Mouse (Mus musculus) CD4-positive, CD25-positive, alpha-beta regulatory T cell, adult 4 months (primary cell): ENCODE data around the gene Gm38394. TPM values are rescaled to one million over a fixed set of nuclear protein-coding genes. Genes with fewer than 3 reads are reported as not detected.
A peak's percentile ranks its signal among the peaks of the same experiment; 100 is the strongest.

Experiments
- ATAC-seq: one replicate; pipeline ENCODE4 v1.8.0; 2017
- polyA plus RNA-seq, 2 experiments: library from polyadenylated mRNA; unstranded; fragments of 100-300 nt; shearing (Covaris generic); gene quantifications; one replicate each; pipeline ENCODE4 v1.2.1; 2017

Gene Gm38394
- polyA plus RNA-seq, 2 experiments from 2014 or later = 3.1 to 4.3 TPM

DNA sequence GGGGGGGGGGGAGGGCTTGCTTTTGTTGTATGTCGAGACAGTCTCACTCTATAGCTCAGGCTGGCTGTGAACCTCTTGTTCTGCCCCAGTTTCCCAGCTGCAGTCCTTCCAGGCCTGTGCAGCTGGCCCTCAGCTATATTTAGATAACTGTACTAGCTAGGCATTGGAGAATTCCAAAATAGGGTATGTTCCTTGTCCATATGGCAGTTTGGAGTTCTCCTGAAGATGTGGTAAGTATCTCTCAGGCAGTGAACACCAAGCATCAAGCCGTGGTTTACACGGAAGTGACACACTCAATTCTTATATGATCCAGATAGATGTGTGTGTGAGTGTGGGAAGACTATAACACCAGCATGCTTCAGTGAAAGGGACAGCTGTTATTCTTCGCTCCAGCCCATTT, 2.3 kb upstream of the Gm38394 start:
- no peak for ATAC-seq

DNA sequence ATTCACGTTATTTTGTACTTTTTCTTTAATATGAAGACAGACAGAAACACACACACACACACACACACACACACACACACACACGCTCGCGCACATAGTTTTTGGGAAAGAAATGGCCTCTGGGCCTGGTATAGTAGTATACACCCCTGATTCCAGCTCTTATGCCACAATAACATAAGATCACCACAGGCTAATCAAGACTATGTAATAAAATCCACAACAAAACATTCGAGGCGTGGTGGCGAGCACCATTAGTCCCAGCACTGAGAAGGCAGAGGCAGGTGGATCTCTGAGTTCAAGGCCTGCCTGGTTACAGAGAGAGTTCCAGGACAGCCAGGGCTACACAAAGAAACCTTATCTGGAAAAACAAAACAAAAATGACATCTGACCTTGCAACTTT, 1.8 kb upstream of the Gm38394 start:
- ATAC-seq = no peak

DNA sequence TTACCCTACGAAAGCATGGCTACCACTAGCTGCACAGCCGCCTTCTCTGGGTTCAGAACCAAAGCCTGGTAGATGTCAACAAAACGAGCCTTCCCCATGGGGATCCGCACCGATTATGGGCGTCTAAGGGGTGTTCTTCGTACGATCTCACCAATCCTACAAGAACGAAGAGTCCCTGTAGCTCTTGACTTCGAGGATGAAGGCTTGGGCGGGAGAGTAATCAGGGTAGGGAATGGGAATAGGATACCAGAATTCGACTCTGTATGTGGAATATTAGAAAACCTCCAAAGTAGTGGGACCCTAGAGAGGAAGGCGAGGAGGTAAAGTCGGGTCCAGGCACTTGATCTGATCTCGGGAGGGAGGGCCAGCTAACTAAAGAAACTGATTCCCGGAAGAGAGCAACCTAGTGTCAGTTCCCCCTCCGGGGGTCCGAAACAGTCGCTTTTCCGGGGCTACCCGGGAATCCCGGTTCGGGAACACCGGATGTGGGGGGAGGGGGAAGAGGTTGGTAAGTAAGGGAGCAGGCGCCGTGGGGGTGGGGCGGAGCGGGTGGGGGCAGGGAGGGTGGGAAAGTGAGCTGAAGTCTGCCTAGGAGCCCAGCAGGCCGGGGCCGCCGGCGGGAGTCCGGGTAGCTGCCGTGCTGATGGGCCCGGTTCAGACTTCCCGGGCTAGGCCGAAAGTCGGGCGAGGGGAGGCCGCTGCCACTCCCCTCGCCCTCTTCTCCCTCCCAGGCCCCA, 484 bp downstream of the Gm38394 start, which contains the start of gene Zbed6:
Gene Zbed6 (minus strand): TSS at position 420 of the 737 bp plus-strand sequence.
- ATAC-seq = peak; percentile 46

DNA sequence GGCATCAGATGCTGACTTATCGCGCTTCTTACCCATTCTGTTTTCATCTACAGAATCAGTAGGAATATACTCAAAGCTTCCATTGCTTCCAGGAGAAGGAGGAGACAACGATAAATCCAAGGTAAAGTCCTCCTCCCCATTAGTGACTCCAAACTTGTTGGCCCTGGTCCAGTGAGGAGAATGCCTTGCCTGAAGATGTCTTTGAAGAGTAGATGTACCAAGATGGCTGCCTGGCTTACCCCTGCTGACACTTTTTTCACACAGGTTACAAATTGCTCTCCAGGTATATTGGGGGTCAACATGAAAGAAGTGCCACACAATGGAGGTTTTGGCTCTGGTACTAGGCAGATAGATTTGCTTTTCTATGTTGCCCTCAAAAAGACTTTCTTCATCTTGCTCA, 2.2 kb downstream of the Gm38394 start:
- no peak for ATAC-seq

DNA sequence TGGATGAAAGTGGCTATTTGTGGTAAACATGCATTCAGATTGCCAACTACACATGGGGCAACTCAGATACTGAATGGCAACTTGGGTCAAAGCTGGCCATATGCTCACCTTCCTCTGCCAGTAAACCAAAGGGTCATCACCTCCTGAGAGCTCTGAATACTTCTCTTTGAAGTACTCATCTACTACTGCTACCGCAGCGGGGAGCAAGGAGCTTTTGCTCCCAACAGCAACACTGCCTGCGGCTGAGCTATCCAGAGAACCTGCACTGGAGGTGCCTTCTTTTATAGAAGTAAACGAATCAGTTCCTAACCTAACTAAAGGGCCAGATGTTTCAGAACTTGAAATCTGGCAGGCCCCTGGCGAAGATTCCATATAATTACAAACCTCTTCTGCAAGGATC, 4.3 kb downstream of the Gm38394 start:
- ATAC-seq = no peak

DNA sequence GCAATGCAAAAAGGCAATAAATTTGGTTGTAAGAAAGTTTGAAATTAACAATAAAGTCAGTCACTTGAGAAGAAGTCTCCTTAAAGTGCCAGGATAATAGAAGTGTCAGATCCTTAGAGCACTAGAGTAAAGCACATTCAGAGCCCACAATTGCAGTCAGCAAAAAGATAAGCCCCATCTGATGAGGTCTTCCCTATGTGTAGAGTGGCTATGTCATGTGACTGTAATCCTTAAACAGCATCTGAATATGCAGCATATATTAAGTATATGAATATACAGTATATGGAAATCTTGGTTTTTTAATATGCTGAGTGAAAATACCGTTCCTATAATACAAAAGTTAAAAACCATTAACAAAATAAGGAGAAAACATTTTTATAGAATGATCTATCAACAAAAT, 8.1 kb downstream of the Gm38394 start:
- no peak for ATAC-seq

DNA sequence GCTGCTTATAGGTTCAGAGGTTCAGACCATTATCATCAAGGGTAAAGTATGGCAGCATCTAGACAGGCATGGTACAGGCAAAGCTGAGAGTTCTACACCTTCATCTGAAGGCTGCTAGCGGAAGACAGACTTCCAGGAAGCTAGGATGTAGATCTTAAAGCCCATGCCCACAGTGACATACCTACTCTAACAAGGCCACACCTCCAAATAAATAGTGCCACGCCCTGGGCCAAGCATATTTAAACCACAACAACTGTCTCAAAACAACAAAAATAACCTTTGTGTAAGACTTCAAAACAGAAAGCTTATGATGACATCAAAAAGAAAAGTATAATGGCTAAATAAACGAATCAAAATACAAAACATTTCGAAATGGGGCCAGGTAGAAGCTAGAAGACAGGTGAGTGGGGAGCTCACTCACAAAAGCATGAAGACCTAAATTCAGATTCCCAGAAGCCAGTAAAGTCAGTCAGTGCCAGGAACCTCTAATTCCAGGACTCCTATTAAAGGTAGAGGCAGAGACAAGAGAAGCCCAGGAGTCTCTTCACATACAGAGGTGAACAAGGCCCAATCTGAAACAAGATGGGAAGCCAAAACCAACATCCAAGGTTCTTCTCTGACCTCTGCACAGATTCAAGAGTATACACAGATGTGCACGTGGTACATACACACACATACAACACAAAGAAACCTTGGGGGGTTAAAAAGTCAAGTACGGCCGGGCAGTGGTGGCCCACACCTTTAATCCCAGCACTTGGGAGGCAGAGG, 10.6 kb downstream of the Gm38394 start:
- ATAC-seq = peak; percentile 56

DNA sequence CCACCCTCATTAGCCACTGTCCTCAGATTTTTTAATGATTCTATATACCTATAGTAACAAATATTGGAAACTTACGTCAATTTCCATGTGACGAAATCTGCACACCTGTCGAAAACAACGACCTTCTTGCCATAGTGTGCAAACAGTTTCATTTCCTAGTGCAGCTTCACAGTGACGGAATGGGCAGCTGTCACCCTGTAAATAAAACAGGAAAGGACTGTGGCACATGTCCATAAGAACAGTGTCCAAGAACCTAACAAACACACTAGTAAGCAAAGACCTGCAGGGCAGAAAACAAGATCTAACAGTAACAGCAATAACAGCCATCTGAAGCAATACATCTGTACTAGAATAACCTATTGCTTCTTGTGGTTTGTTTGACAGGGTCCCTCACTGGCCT, 15.5 kb downstream of the Gm38394 start:
- no peak for ATAC-seq

DNA sequence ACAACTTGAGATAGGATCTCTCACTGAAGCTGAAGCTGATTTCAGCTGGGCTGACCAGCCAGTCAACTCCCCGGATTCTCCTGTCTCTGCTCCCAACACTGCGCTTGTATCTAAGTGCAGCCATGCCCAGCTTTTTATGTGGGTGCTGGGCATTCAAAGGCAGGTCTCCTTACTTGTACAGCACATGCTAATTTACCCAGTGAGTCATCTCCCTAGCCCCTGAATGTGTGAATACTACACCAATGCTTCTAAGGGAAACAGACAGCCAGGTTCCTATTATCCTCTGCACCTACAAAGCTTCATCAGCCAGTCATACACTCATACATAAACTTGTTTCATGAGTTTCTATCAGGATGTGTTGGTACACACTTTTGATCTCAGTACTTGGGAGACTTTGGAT, 20.0 kb downstream of the Gm38394 start:
- ATAC-seq = no peak

DNA sequence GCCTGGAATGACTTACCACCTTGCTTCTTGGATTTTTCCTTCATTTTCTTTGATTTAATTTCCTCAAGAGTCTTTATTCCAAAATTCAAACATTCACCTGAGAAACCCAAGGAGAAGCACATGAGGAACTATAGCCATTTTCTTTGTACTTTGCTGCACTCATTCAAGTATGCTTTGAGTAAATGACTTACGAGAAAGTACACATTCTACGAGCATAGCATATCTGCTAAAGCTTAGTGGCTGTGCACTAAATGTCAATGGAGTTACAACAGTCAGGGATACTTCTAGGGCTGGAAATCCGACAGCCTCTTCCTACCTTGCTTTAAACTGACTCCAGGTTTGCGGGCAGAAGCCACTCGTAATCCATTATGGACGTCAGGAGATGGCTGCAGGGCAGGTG, 22.6 kb downstream of the Gm38394 start:
- ATAC-seq = no peak

DNA sequence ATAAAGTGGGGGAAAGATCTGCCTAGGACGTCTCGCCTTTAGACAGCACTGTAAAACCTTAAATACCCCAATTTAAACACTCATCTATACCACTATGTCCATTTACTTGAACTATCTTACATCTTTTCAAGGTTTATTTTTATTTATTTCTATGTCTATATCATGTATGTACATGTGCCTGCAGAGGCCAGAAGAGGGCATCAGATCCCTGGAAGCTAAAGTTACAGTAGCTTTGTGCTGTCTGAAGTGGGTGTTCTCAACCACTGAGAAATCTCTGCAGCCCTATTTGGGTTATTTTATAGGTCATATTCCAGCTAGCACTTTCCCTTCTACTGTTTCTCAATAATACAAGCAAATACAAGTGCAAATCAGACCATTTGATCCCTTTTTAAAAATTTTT, 28.9 kb downstream of the Gm38394 start:
- ATAC-seq = no peak

DNA sequence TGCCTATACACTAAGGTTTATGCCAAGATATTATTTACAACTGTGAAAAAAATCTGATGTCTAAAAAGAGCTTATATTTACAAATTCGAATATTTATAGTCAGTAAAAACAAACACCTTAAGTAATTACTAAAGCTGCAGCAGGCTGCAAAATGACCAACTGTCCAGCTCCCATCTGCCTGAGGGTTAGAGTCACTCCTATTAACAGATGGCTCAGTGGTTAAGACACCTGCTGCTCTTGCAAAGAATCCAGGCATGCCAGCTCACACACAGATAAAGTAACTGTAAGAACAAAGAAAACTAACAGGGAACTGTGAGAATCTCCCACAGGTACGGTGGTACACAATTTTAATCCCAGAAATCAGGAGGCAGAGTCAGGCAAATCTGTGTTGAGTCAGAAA, 36.1 kb downstream of the Gm38394 start:
- no peak for ATAC-seq

DNA sequence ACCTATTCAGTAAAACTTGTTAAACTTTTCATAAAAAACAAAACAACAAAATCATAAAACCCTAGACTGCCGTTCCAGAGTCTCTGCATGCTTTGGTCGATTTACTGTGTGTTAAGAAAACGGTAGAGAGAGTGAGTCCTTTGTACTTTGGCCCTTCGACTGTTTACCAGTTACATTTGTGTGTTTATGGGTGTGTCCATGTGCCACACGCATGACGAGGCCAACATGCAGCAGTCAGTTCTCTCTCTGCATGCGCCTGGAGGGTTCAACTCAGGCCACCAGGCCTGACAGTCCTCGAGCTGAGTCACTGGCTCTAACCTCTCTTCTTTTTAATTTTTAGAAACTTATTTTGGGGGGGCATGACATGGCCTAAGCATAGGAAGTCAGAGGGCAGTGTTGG, 42.8 kb downstream of the Gm38394 start:
- ATAC-seq = no peak

DNA sequence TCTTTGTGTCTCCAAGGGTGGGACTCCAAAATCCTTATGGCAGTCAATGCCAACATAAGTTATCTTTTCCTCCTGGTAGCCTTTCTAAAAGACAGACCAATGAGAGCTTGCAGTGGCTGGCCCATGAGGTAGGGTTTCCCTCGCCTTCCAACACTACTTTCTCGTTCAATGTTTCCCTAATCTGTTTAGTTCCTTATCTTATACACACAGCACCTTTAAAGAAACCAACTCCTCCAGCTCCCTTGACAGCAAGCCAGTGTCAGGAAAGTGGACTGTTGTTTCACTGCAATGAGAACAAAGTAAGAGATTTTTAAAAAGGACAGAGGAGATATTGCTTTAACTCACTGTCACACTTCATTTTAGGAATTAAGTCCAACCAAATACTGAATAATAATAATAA, 43.2 kb downstream of the Gm38394 start:
- ATAC-seq = no peak

DNA sequence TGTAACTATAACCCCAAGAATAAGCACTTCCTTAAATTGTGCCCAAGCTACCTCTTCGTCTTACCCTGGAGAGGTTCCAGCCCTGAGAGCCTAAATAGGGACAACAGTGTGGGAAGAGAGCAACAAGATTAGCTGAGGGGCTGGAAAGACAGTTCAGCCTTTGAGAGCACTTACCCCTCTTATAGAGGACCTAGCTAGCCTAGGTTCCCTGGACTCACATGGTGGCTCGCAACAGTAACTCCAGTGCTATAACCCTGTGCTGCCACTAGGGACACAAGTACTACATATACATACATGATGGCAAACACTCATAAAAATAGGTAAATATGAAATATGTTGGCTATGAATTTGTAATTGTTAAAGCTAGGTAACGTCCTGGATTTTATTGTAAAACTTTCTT, 47.3 kb downstream of the Gm38394 start:
- no peak for ATAC-seq

DNA sequence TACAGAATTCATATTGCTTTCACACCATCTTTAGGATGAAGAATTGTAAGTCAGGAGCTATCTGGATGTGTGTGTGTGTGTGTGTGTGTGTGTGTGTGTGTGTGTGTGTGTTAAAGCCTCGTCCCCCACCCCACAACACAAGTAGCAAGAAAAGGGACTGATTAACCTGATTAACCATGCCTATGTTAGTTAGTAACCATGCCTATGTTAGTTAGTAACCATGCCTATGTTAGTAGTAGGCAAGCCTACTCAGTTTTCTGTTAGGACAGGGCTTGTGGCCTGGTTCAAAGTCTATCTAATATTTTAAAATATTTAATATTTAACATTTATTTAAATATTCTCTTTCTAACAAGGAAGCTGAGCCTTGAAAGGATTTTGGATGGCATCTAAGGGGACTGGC, 49.7 kb downstream of the Gm38394 start:
- no peak for ATAC-seq

DNA sequence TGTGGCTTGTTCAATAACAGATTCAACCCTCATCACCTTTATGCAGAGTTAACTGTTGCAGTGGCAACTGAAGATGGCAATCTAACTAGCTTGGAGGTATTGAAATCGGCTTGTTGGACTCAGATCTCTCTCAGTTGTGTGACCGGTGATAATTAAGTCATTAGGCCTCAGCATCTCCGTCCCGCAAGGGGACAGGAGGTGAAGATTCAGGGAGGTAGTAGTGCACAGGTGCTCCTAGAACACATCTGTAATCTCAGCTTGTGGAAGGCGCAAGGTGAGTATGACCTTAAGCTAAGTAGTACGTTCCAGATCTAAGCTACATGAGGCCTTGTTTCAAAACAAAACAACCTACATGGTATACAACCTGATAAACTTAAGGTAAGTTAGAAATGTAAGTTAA, 50.5 kb downstream of the Gm38394 start:
- no peak for ATAC-seq

DNA sequence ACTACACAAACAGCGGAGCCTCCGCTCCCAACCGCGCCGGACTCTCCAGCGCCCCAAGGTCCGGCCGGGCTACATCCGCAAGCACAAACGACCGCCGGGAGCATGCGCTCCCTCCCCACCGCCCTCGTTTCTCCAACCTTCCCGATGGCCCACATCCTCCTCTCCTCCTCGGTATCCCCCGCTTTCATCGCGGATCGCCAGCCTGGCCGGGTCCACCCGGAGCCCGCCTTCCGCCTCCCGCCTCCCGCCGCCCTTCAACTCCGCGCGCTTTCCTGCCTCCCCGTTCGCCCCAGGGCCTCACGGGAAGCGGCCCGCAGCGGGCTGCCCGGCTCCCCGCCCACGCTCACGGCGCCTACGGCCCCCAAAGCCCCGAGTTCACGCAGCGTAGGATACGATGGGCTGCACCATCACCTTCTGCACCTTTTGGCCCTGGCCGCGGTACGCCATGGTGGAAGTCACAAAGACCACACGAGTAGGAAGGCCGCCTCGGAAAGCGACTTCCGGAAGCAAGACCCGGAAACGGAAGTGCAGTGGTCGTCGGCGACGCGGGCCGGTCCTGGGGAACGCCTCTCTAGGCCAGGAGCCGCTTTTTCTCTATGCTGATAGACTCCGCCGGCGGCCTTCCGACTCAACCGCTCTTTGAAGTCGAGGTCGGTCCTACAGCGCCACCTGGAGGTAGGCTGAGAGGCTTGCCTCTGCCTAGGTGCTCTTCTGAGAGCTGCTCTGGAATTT, 51.2 kb downstream of the Gm38394 start, which contains the start of gene Snrpe:
Gene Snrpe (minus strand): TSS at position 521 of the 732 bp plus-strand sequence.
- peak; percentile 98 for ATAC-seq

DNA sequence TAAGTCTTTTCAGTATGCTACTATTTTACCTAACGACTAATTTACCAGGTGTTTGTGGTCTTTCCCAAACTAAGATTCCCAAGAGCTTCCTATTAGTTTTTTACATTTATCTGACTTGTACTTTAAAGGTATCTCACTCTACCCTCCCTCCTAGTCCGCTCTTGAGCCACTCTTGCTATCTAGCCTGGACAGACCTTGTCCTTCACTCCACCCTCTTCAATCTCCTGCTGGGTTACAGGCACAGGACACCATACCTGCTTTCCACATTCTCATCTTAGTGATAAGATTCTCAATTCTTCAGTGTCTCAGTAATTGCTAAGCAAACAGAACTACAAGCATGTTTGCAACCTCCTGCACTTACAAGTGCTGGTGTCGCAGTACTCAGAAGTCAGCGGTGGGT, 57.9 kb downstream of the Gm38394 start:
- ATAC-seq = no peak

DNA sequence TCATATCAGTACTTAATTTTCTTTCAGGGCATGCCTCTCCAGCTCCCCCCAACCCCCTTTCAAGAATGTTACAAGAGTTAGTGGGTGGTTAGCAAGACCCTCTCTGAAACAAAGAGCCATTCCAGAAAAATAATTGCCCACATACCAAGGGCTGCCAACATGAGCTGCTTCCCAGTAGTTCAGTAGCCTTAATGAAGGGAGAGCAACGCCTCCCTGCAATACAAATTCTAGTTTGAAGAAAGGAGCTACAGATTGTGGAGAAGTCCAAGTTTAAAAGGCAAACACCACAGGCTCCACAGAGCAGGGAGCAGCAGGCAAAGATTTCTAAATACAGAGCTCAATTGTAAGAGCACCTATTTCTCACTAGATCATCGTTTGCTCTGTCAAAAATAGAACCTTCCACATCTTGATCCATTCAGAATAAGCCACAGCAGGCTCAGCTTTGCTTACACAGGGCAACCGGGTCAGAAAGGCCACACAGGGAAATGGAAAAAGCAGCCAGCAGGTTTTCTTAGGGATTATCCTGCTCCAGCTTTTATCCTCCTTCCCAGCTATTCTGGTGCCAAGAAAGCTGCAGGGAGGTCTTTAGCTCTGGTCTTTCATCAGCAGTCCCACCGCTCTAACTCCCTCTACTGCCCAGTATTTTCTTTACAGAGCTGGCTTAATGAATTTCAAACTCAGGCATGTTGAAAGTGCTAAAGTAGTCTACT, 64.7 kb downstream of the Gm38394 start:
- no peak for ATAC-seq

DNA sequence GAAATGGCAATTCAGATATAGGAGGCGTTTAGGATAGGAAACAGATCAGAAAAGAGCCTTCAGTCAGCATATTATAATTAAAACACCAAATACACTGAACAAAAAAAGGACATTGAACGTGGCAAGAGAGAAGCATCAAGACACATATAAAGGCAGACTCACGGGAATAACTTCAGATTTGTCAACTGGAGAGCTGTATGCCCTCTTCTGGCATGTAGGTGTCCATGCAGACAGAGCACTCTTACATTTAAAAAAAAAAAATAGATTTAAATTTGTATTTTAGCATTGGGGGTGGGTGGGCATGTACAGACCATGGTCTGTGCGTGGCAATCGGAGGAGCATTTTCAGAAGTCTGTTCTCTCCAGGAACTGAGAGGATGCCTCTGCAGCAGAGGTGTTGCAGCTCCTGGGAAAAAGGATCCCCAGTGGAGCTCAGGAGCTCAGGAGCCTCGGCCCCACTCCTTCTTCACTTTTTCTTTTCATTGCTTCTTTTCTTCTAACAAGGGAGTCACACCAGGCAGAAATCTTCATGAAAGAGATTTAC, 75.1 kb downstream of the Gm38394 start:
- ATAC-seq = no peak

DNA sequence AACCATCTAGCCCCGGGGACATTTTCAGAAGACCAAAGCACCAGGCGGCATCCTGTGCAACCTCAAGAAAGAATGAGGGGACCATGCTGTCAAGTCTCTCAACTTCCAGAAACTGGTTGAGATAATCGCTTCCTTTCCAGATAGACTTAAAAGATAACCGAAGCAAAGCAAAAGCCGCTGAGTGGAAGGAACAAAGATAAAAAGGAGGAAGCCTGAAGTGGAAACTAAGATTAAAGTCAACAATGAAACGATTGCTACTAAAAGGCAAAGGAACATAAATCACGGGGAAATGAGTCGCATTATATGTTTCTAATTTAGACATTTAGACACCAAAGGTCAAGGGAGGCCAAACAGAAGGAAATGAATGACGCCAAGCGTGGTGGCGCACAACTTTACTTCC, 89.8 kb downstream of the Gm38394 start:
- ATAC-seq = no peak
